Mouse (Mus musculus) kidney, postnatal 10 days (tissue): ENCODE data around the gene Kat7.

Experiments
- DNase-seq: peaks from one replicate; pipeline ENCODE4 v3.0.0; 2021; ENCODE audit warnings: mixed read lengths

The Kat7 gene

GRCm38 (mm10) chr11:95333209-95333608 is 23.2 kb upstream of the Kat7 start:
- DNase-seq = no peak

GRCm38 (mm10) chr11:95330662-95331061 is 20.6 kb upstream of the Kat7 start:
- DNase-seq = no peak

DNA sequence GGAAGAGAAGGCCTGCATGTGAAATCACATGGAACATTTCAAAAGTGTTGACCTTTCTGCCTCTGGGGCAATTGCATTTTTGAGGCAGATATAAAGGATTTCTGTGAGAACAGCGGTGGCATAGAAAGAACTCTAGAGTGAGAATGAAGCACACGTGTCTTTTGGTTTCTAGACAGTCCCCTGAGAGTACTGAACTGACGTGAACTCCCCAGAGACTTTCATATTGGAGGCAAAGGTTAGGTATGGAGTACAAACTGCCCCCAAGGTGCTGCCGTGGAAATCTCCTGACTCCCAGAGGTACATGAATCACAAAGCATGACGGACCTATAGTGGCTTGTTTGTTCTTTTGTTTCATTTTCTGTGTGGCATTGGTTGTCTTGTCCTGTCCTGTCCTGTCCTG is 18.6 kb upstream of the Kat7 start:
- DNase-seq = no peak

DNA sequence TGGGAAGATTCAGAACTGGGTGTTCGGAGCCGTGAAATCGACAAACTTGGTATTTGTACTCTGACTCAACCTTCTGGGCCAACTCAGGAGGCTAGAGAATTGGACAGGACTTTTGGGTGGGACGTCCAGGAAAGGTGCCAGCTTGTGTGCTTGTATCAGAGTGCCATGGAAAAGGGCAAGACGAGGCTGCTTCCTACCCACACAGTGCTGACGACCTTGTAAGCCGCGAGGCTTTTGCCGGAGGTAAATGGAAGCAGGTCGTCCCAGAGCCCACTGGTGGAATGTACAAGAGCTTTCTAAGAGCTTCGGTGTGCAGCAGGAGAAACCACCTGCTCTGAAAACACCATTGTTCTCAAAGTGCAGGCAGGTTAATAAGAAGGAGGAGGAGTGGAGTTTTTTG is 16.2 kb upstream of the Kat7 start:
- DNase-seq = no peak

DNA sequence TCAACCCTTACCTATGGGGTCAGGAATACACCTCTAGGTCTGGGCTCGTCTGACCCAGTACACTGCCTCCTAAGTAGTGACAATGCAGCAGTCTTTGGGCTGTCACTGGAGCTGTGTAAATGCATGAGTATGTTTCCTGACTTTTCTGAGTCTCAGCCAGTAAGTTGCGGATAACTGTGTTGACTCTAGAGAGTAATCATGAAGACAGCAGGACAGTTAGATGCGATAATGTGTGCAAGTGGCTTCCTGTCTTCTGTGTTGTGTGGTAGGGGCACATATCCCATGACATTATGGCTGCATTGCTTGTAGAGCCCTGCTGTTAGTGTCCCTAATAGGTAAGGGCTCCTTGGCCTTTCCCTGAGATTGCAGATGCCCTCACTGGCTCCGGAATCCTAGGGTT is 15.8 kb upstream of the Kat7 start:
- no peak for DNase-seq

DNA sequence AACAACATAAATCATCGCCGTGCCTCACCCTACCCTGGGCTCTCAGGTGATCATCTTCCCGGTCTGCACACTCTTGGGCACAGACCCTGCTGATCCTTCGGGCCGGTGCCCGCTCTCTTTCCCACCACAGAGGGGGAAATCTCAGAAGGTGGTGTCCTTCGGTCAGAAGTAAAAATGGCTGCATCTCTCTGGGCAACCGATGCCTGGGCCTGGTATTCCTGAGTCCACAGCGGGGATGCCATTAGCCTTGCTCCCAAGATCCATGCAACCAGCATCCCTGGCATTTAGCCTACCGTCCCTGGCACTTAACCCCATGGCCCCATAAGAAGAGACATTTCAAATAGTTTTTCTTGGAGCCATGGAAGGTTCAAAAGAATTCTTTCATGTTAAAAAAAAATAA is 14.1 kb upstream of the Kat7 start:
- DNase-seq = no peak

DNA sequence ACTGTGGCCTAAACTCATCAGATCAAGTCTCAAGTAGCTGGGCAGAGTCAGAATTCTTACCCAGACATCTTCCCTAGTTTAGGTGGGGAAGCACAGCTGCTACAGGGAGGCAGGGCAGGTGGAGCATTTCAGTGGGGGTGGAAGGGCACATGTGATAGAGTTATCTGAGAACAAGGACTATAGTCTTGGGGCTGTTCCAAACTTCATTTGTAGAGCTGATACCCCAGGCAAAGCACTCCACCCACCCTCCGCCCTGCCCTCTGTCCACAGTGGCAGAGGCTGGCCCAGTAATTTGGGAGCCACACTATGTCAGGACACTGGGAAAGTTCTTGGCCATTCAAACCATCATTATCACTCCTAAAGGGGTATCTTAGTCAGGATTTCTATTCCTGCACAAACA is 10.0 kb upstream of the Kat7 start:
- DNase-seq = no peak

DNA sequence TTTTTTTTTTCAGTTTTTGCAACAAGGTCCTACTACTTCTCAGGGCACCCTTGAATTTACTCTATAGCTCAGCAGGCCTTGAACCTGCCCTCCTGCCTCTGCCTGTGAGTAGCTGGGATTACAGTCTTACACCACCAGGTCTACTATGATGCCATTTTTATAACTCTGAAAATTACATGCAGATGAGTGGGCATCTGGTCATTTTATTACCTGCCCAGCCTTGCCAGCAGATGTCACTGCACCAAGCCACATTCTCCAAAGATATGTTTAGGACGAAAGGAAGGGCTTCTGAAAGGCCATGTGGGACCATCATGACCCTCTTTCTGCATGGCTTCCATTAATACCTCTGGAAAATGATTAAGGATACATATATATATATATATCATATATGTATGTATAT is 9.5 kb upstream of the Kat7 start:
- no peak for DNase-seq

- no peak for DNase-seq
These were observed 8.1 kb upstream of the Kat7 start for GRCm38 (mm10) chr11:95318116-95318515.

- DNase-seq = no peak
These were observed 5.3 kb upstream of the Kat7 start for GRCm38 (mm10) chr11:95315215-95315955.

DNA sequence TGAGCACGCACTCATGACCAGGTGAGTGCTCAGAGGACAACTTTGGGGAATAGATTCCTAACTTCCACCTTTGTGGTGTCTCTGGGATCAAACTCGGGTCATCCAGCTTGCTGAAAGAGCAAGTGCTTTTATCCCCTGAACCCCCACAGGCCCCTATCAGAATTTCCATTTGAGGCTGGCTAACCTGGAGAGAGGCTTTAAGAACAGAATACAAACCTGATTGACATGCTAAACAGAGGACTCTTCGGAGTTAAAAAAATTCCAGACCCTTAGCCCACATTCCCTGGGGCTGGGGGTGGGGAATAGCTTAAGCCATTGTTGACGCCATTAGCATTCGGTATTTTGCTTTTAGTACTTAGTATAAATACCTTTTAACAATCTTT is 1.4 kb upstream of the Kat7 start:
- no peak for DNase-seq

DNA sequence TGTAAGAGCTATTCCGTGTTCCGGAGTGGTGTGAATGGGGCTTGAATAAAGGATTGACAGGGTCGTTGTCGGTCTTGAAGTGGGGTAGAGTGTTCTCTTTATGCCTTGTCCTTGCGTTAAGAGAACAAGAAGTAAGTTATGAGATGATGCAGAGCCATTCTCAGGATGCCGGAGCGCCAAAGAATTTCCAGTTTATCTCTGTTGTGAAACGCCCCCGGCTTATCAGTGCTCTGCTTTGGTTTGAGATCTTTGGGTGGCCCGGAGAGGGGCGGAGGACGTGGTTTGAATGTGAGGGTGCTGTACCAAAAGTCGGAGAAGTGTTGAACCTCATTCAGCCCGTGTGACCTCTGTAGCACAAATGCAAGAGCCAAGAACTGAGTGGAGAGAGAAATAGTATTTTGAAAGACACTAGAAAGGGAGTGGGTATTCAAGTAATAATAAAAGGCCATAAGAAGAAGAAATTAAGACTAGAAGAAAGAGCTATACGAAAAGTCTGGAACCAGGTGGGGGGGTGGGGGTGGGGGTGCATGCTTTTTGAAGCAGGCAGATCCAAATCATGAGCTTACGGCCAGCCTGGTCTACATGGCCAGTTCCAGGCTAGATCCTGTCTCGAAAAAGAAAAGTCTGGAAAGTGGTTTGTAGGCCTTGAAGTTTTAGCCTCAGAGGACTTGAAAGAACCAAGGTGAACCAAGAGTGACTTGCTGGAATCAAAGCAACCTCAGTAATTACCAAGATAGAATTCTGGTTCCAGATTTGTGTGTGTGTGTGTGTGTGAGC is 790 bp upstream of the Kat7 start:
- peak; percentile 51 for DNase-seq

- peak; percentile 98 for DNase-seq
These were observed 488 bp downstream of the Kat7 start for GRCm38 (mm10) chr11:95309510-95310006.

DNA sequence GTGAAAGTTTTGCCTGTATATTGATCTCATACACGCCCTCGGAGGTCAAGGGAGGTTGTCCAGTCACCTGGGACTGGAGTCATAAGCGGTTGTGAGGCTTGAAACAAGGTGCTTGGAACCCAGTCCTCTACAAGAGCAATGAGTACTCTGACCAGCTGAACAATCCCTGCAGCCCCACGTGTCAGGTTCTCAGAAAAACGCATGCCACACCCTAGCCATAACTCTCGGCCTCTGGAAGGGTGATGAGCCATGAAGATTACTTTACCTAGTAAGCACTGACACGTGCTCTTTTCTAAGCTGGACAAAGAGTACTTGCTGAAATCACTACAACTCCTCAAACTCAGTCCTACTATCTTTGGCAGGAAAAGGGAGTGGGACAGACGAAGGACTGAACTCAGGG is 2.5 kb downstream of the Kat7 start:
- DNase-seq = no peak

GRCm38 (mm10) chr11:95305600-95305999 is 4.4 kb downstream of the Kat7 start:
- DNase-seq = no peak

DNA sequence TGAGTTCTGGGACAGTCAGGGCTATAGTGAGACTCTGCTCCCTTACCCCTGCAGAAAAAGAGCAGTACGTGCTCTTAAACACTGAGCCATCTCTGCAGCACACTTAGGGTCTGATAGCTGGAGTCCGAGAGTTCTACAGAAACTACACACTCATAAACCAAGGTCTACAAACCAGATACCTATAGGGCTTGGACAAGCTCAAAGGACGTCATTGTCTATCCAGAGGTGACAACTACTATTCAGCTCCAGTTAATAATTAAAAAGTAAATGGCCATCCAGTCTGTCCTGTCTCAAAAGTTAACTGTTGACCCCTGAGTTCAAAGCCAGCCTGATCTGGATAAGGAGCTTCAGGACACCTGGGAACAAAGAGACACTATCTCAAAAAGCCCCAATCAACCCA is 8.3 kb downstream of the Kat7 start:
- no peak for DNase-seq

- DNase-seq = no peak
These were observed 10.2 kb downstream of the Kat7 start for GRCm38 (mm10) chr11:95299886-95300285.

DNA sequence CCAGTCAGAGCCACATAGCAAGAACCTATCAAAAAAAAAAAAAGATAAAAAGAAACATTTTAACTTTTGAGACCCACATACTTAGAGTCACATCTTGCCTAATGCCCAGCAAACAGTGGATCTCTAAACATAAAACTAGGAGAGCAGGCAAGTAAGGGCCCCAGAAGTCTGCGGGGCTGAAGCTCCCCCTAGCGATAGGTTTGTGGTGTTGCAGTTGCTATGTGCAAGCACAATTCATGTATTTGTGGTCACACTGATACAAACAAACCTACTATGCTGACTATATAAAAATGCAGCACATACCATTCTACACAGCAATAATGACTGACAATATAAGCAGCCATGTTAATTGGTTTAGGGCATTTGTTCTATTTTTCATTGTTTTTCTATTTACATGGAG is 11.9 kb downstream of the Kat7 start:
- peak; percentile 26 for DNase-seq

- no peak for DNase-seq
These were observed 14.3 kb downstream of the Kat7 start for GRCm38 (mm10) chr11:95295736-95296135.

GRCm38 (mm10) chr11:95293017-95293624 is 16.9 kb downstream of the Kat7 start:
- no peak for DNase-seq

GRCm38 (mm10) chr11:95291998-95292397 is 18.0 kb downstream of the Kat7 start:
- no peak for DNase-seq

- no peak for DNase-seq
These were observed 27.7 kb downstream of the Kat7 start for GRCm38 (mm10) chr11:95282331-95282730.

GRCm38 (mm10) chr11:95279061-95279659 is 30.9 kb downstream of the Kat7 start:
- no peak for DNase-seq

DNA sequence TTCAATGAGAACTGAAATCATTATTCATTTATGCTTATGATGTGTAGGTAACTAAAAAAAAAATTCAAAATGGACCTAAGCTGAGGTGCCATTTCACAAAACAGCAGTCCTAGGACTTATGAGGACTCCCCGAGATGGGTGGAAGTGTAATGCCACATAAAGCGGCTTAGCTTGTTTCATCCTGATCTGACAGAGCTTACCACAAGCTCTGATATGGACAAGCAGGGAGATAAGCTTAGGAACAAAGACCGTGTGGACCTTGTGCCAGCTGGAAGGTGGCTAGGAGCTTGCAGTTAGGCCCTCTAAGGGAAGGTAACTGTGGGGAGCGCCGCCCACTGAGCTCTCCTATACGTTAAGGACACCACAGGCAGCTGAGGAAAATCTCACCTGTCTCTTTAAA is 34.0 kb downstream of the Kat7 start:
- DNase-seq = no peak
